Mouse (Mus musculus) heart, postnatal 36 days (tissue): ENCODE data around the gene Cpa4. TPM values are rescaled to one million over a fixed set of nuclear protein-coding genes. Genes with fewer than 3 reads are reported as not detected.

ENCODE experiments used
- DNase-seq, 2 experiments: peaks; one replicate each; pipeline ENCODE4 v3.0.0; 2021 to 2022
- intact Hi-C: fragments of 180-260 bp; cut with DNase I; formaldehyde crosslinking; loops from one replicate; pipeline ENCODE4 v1.15.1; 2025
- total RNA-seq, 2 experiments: library from RNA; stranded (reverse); gene quantifications; 2 replicates each; pipeline ENCODE4 v1.2.3; 2021

Gene Cpa4
- total RNA-seq, result not detected

DNA sequence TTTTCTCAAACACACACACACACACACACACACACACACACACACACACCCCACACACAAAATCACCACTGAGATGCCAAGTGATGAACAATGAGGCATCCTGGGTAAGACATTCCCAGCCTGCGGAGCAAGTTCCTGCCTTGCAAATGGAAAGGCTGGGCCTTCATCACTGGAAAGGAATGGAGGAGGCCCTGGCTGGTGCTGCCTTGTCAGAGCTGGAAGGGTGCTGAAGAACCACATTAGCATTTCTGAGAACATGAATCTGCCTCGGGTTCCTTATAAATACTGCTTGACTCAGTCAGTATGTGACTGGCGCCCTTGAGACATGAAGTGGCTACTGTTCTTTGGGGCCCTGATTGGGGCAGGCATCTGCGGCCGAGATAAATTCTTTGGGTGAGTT, at the start of gene Cpa4:
Gene Cpa4 (plus strand): TSS at position 301 of the 400 bp plus-strand sequence.
- intact Hi-C loops, result no loop called here

DNA sequence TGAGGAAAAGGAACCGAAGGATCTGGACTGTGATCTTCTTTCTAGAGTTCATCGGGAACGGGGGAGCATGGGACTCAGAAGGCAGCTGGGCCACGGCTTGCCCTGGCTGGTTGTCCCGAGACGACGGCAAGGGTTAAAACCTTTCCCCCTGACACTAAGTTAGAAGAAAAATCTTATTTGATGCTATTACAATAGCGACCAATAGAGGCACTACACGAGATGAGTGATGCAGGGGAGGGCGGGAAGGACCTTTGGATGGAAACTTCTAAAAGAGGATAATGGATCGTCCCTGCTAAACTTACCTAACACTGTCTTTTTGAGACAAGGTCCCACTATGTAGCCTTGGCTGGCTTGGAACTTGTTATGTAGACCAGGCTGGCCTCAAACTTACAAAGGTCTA, 47.8 kb upstream of the Cpa4 start:
- intact Hi-C loops, result no loop called here

More for the DNA sequence above, at the start of gene Cpa4:
- DNase-seq, result no peak

DNA sequence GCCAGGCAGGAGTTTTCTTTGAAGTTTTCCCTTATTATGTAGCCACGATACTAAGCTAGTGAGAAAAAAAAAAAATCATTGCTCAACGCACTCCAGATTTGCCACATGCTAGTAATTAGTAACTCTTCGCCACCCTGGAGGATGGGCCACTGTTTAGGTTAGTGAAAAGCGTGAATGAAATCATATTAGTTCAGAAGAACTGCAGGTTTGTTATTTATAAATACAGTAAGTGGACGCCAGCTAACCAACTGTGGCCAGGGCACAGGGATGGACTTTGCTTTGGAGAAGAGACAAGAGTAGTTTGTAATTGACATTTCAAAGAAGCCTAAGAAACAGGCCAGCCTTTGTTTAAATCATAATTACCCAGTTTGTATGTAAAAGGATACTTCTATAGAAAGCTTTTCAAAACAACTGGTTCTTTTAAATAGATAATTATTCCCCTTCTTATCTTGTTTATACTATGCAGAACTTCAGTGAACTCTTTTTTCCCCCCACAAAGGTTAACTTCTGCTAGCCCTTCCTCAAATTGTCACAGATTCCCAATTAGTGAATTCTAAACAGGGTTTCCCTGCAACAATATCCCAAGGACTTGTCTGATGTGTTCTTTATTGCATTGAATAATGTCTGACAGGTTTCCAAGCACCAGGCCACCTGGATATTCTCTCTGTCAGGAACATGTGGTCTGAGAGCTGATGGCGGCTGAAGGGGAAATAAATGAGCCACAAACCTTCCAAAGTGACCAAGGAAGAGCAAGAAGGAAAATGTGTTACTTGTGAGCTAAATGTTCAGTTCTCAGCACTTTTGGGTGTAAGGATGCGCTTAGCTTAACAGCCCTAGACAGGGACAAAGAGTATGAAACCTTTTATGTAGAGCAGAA, 42.5 kb upstream of the Cpa4 start:
- intact Hi-C loops, result no loop called here
- no peak for DNase-seq

More for the DNA sequence above, 47.8 kb upstream of the Cpa4 start:
- DNase-seq, result no peak

DNA sequence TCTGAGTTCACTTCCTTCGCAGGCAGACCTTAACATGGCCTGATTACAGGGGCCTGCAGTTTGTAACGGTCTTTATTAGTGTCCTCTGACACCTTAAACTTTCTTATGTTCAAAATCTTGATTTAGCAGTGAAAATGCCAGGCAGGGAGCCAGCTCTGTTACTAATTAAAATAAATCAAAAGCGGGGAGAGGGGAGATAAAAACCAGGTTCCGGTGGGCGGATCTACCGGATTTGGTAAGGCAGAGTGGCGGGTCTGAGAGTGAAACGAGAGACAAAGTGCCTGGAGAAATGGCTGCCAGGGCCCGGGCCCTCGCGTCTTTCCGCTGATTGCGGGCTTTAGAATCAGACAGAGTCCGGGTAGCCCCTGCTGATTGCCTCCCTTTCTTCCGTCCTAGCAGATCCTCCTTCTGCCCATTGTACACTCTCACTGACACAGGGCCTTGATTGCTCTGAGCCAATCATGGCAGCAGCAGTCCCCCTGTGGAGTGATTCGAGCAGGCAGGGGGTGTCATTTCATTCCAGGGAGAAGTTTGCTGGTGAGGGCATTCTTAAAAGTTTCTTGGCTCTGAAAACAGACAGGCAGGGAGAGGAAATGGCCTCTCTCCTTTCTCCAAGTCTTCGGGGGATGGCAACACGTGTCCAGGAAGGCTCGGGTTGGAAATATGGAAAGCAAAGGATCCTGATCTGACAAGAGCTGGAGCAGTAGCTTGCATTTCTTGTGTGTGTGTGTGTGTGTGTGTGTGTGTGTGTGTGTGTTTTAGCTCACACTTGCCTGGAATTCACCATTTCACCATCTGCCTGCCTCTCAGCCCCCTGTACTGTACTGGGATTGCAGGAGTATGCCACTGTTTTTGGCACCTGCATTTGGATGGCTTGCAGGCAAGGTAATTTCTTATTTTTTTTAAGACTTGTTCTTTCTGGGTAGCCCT, 41.3 kb upstream of the Cpa4 start:
- intact Hi-C loops, result no loop called here
- DNase-seq, result peak in 1 of 2 experiments; percentile 18

DNA sequence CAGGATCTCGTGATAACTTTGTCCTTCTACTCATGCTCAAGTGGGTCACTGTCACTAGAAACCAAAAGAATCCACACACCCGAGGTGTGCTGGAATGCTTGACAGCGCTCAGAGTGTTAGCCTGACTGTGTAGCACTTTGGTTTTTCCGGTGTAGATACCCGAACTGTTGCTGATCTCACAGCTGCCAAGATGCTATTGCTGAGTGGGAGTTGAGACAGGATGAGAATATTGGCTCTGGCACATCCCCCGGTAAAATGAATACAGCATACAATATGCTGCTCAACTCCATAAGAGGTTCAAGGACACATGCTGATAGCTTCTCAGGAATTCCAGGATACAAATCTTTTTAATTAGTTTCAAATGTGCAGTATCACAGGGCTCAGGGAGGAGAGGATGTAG, 39.4 kb upstream of the Cpa4 start:
- DNase-seq, result no peak
- intact Hi-C loops, result no loop called here

DNA sequence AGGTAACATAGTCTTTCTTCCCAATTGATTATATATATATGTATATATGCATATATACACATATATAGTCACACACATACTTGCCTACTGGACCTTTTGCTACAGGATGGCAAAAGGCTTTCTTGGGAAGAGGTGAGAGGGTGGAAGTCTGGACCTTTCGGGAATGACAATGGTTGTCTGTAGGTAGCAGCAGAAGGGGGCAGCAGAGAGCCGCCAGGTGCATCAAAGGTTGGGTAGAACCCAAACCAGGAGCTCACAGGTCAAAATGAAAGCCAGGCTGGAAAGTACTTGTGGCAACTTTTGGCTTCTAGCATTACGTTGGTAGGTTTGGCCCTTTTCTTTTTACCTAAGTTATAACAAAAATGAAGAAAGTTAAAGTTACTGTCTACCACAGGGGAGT, 32.8 kb upstream of the Cpa4 start:
- intact Hi-C loops, result loop anchor here (2.0 to 5.0 kb wide), 2 partner anchors 387 to 447 kb away; no protein-coding TSS in a partner anchor

DNA sequence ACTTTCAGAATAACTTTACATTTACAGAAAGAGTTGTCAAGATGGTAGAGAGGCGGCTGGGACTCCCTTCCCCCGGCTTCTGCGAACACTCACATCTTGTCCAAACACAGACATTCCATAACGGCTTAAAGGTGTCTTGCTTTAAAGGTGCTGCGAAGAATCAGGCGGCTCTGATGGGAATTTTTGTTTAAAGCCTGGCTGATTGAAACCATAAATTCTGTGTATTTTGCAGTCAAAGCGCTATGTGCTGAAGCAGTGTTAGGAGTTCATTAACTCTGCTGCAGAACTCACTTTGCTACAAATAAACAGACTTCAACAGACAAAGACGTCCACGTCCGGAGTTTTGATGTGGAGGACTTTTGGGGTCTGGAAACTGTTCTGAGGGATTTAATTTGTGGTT, 29.9 kb upstream of the Cpa4 start:
- no peak for DNase-seq
- intact Hi-C loops, result loop anchor here (5.0 kb wide), 1 partner anchor 384 kb away; no protein-coding TSS in a partner anchor

More for the DNA sequence above, 32.8 kb upstream of the Cpa4 start:
- peak; percentile 46 to 69 for DNase-seq

DNA sequence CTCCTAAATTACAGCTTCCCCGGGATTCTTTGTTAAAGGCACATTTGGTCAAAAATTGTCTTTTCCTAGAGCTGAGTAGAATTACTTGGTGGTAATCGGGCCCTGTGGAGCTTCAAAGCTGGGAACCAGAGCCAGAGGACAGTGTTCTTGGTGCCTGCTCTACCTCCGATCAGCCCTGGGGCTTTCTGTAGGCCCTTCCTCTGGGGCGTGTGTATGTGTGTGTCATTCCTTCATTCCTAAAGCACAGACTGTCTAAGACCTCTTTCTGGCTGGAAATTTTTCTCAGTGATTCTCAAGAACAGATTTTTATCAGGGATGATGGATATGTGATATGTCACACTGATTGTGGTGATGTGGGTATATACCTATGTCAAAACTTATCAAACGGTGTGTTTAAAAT, 29.4 kb upstream of the Cpa4 start:
- no peak for DNase-seq
- intact Hi-C loops, result loop anchor here (5.0 kb wide), 1 partner anchor 384 kb away; no protein-coding TSS in a partner anchor

DNA sequence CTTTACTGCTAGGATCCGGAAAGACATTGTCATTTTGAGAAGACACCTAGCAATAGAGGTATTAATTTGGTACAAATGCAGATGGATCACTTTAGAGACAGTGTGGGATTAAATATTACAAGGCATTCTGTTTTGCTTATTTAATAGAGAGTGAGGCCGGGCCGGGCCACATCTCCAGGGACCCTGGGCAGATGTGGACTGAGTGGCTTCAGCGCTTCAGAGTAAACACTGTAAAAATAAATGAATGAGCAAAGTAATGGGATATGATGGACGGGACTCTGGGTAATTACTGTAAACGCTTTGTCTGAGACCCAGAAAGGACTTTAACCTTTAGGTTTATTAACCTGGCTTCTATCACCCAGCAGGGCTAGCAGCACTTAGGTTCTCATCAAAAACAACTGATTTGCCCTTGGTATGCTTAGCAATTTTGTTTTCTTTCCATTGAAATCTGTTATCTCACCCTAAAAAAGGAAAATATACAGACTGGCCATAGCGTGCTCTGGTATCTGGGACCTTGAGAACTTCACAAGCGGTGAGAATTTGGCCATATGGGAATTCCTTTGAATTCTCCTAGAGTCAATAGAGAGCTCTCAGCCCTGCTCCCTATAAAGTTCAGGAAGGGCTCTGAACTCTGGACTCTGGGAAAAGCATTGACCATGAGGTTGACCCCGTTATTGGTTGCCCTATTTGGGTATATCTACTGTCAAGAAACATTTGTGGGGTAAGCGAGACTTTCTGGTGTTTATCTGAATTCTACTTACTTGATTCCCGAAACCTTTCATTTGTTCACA, 27.0 kb upstream of the Cpa4 start, which contains the start of gene Cpa2:
Gene Cpa2 (plus strand): TSS at position 574 of the 791 bp plus-strand sequence.
- intact Hi-C loops, result no loop called here
- DNase-seq, result no peak

DNA sequence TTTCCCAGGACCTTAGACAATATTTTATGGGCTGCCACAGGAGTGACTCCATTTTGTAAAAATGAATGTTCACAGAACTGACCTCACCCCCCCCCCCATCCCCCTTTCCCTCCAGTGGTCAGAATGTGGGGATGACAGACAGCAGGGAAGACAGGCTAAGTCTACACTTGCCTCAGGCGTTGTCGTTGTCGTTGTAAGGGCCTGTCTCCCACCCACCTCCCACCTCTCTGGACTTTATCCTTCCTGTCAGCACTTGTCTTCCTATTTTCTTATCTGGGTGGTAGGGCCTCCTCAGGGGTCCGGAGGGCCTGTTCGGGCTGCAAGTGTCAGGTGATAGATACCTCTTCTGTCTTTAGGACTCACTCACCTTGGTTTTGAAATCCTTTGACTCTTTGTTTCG, 25.9 kb upstream of the Cpa4 start:
- intact Hi-C loops, result no loop called here
- DNase-seq, result no peak

DNA sequence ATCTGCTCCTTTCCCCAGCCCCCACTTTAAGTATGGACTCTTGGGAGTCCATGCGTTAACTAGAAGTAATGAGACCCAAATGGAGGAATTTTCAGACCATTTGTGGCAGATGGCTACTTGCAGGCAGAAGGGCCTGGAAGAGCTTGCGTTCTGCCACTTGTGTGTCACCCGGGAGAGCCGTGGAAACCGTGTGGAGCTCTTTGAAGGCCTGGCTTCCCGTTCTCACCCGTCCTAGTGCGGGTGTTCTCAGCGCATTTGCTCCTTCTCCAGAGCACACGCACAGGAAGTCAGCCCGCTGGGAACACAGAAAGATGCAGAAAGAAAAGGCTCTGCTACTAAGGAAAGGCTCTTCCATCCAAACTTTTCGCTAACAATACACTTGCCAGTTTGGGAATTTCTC, 25.1 kb upstream of the Cpa4 start:
- no peak for DNase-seq
- intact Hi-C loops, result no loop called here

DNA sequence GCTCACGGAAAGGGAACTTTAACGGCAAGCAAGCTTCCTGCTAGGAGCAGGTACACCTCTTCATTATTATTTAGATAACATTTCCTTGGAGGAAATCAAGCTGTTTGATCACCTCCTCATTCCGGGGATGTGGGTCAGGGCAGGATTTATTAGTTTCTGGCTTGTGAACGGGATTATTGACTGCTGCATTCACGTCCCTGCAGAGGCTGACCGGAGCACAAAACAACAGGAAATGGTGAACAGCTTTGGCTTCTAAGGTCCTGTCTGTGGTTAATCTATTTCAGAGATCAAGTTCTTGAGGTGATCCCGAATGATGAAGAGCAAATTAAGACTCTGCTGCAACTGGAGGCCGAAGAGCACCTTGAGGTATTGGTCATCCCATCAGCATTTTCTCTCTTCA, 24.3 kb upstream of the Cpa4 start:
- DNase-seq, result no peak
- intact Hi-C loops, result no loop called here

DNA sequence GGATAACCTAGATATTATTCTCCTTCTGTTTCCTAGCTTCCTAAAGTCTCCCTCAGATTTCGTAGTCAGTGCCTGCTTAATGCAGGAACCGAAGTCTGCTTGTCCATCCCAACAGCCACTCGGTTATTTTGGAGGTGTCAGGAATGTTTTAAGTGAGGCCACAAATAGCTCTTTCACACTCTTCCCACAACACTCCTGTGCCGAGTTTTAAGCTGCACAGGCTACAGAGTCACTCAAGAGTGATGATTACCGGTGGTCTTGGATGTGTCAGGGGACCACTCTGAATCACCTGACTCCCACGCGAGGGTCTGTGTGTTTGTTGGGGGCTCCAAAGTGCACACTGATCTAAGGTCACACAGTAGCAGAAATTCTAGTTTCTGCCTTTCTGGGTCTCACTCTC, 22.5 kb upstream of the Cpa4 start:
- DNase-seq, result no peak
- intact Hi-C loops, result loop anchor here (5.0 kb wide), 1 partner anchor 177 kb away; the partner anchor contains the start of gene Mest

DNA sequence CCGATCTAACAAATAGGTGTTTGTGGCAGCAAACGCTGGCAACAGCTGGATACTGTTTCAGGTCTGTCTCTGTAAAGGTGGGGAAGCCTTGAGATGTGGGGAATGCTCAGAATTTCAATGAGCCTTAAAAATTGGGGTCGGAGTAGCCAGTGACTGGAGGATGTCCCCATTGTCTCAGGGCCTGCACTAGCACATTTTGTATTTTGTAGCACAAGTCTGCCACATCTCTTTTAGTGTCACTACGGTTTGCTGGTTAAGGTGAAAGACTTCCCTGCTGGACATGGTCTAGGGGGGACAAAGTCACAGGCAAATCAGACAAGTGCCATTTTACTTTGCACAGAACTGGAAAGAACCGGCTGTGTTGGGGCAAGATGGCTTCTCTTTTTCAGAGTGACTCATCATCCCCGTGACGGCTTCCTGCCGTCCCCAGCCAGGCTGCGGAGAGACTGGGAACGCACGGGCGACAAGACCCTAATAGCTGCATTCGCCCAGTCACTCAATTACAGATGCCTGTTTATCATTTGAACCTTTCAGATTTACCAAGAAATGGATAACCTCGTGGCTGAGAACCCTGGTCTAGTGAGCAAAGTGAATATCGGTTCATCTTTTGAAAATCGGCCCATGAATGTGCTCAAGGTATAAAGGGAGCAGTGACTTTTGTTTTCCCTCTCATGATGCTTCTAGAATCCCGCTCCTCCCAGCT, 21.4 kb upstream of the Cpa4 start:
- DNase-seq, result peak in 1 of 2 experiments; percentile 19
- intact Hi-C loops, result loop anchor here (5.0 kb wide), 1 partner anchor 176 kb away; the partner anchor contains the start of gene Mest

DNA sequence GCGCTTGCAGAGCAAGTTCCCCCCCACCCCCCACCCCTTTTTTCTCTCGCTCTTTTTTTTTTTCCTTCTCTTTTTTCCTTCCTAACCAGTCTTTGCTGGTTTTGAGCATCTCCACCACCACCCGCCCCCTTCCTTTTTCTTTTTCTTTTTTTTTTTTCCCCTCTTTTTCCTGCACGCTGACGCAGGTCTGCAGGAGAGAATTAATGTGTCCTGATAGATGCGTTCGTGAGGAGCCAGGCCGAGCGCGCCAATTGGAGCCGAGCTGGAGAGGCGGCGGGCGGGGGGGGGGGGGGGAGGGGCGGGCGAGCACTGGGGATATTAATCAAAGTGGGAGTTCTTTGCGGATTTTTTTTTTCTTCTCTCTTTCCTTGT, 20.9 kb upstream of the Cpa4 start:
- intact Hi-C loops, result loop anchor here (5.0 kb wide), 1 partner anchor 175 kb away; the partner anchor contains the start of gene Mest
- DNase-seq, result no peak

DNA sequence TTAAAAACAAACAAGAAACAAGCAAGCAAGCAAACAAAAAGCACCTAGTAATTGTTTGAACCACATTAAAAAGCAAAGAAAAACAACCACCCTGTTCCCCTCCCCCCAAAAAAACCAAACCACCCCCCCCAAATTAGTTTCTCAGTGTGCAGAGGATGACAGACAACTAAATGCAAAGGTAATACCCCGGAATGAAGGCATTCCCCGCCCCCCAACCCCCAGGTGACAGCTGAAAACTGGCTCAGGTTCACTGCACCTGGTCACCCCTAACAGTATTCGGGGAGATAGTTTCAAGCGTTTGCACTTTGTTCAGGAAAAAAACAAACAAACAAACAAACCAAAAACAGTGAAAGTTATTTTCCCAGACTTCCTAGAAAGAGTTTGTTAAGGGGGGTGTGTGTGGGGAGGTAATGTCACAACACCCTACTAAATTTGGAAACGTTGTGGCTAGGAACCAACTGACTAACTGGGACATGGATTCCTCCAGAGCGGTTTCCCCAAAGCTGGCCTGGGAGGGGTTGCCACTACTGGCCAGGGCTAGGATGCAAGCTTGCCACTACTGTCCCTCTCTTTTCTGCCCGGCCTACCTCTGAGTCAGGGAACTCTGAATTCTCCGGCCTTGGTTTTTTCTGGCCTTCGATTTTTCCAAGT, 20.4 kb upstream of the Cpa4 start:
- peak; percentile 41 to 53 for DNase-seq
- intact Hi-C loops, result loop anchor here (5.0 kb wide), 1 partner anchor 175 kb away; the partner anchor contains the start of gene Mest

DNA sequence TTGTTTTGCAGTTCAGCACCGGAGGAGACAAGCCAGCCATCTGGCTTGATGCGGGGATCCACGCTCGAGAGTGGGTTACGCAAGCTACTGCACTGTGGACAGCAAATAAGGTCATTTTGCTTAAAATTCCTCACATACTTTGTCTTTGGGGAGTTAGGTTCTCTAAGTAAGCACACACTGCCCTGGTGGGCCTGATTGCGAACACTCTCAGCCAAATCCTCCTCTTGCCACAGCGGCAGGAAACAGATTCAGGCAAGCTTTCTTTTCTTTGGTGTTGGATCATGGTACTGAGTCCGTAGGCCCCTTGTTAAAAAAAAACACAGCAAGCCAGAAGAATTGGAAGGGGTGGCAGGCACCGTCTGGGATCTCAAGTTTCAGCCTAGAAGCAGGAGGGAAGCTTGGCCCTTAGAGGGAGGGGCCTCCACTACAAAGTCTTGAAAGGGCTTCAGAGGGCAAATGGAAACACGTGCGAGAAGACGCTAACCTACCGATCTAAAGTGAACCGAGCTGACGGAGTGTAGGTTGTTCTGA, 18.9 kb upstream of the Cpa4 start:
- intact Hi-C loops, result loop anchor here (5.0 kb wide), 1 partner anchor 173 kb away; the partner anchor contains the start of gene Mest
- no peak for DNase-seq

DNA sequence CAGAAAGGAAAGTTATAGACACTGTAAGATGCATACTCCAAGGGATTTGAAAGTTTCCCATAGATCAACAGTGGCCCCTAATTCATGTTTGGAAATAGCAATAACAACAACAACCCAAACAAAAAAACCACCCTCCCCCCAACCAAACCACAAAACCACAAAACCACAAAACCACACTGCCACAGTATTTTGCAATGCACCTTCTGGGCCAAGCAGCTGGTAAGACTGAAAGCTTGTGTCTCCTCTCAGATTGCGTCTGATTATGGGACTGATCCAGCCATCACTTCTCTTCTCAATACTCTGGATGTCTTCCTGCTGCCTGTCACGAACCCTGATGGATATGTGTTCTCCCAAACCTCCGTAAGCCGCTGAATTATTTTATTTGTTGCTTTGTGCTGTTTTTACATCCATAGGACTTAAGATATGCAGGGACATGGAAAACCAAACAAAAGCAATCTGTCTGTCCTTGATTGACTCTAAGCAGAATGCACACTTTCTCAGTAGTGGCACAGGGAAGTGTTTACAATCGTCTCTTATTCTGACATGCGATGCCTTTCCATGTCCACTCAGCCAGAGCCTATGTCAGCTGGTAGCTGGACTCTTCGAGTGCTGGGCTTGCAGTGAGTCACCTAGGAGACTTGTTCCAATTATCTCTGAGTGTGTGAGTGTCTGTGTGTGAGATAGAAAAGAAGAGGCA, 17.5 kb upstream of the Cpa4 start:
- intact Hi-C loops, result loop anchor here (5.0 kb wide), 1 partner anchor 102 kb away; no protein-coding TSS in a partner anchor

More for the DNA sequence above, 17.5 kb upstream of the Cpa4 start:
- DNase-seq, result no peak
